Mouse (Mus musculus): ENCODE data around the gene Snf8.

The Snf8 gene

GRCm38 (mm10) chr11:96073295-96073993, 38.8 kb downstream of the Snf8 start:
- in situ Hi-C loops (cut with MboI, MseI) = no loop called here

- in situ Hi-C loops (cut with MboI, MseI) = no loop called here
Observed at GRCm38 (mm10) chr11:96074351-96075176, 39.9 kb downstream of the Snf8 start.

- in situ Hi-C loops (cut with MboI, MseI) = no loop called here
Observed at GRCm38 (mm10) chr11:96075177-96075508, 40.5 kb downstream of the Snf8 start.

DNA sequence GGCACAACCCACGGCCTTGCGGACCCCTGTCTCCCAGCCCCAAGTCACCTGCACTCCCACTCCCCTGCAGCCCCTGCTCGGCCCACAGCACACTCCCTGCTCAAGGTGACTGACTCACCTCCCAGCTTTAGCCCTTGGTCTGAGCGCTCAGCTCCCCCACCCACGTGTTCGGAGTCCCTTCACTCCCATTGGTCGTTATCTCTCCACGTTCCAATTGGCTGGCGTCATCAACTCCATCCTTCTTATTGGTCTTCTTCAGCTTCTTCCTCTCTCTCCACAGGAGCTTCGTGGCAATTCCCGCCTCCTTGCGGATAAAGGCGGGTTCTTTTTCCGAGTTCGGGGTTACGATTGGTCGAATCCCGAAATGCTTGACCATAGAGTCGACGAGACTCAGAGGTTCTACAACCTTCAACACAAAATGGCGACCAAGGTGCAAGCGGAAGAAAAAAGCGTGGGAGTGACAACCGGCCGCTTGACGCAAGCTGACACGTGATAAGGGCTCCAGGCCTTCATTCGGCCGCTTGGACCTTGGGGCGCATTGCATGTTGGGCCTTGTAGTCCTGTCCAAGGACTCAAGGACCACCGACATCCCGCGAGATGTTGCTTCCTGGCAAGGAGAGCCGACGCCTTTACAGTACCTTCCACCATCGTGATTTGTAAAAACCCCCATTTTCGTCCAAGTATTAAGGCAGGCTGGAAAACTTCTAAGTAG, 41.0 kb downstream of the Snf8 start, which contains the start of gene Atp5g1:
Atp5g1 (minus strand) TSS at position 162 of the 712 bp plus-strand sequence.
- in situ Hi-C loops (cut with MboI, MseI) = no loop called here

GRCm38 (mm10) chr11:96076221-96077105, 41.8 kb downstream of the Snf8 start:
- in situ Hi-C loops (cut with MboI, MseI) = no loop called here

GRCm38 (mm10) chr11:96080736-96081135, 46.1 kb downstream of the Snf8 start:
- in situ Hi-C loops (cut with MboI, MseI) = no loop called here

DNA sequence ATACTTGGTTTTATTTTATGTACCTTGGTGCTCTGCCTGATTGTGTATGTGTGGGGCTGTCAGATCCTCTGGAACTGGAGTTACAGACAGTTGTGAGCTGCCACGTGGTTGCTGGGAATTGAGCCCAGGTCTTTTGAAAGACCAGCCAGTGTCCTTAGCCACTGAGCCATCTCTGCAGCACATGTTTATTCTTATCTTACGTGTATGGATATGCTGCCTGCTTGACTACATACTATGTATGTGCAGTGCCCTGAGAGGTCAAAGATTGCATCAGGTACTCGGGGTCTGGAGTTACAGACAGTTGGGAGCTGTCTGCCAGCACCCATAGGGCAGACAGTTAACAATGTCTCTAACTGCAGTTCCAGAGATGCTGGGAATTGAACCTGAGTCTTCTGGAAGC, 48.0 kb downstream of the Snf8 start:
- in situ Hi-C loops (cut with MboI, MseI) = no loop called here

- in situ Hi-C loops (cut with MboI, MseI) = no loop called here
Observed at GRCm38 (mm10) chr11:96087981-96088380, 53.3 kb downstream of the Snf8 start.

GRCm38 (mm10) chr11:96091073-96091472, 56.4 kb downstream of the Snf8 start:
- in situ Hi-C loops (cut with MboI, MseI) = no loop called here

GRCm38 (mm10) chr11:96092674-96093291, 58.1 kb downstream of the Snf8 start:
- in situ Hi-C loops (cut with MboI, MseI) = no loop called here

GRCm38 (mm10) chr11:96093361-96093760, 58.7 kb downstream of the Snf8 start:
- in situ Hi-C loops (cut with MboI, MseI) = no loop called here

All from T-helper 2 cell (primary cell).